Mouse (Mus musculus): ENCODE results near the gene Etv1.

GRCm38 (mm10) chr12:38812392-38812791 is 33.2 kb downstream of the Etv1 start:
- TF ChIP-seq CTCF (IDR thresholded peaks at IDR 0.05; ENCODE audit: low read depth) (no peak), EP300 (IDR thresholded peaks at IDR 0.05; ENCODE audit: low read depth) (no peak)
